In genomic region chr7:113651696-113652095, GRCm38 (mm10) we compare ENCODE assay signal across 14 mouse cellular contexts.
"Had no signal": no experiment of that assay in that cellular context is flagged by ENCODE, and none has a peak within 500 bp of the region (broad histone marks: within the 10 kb centered on the region; RNA-seq: fewer than 3 reads in every experiment).

No protein-coding gene starts in this region.

- H3K4me1 ChIP-seq: limb, embryonic 13.5 days; midbrain, embryonic 10.5 days; neural tube, embryonic 15.5 days had no signal

- H3K4me2 ChIP-seq: limb, embryonic 13.5 days; neural tube, embryonic 15.5 days had no signal

- ATAC-seq: lung, postnatal 0 days had no signal

- H3K27me3 ChIP-seq: limb, embryonic 13.5 days; neural tube, embryonic 15.5 days had no signal

- H3K9ac ChIP-seq: limb, embryonic 13.5 days; liver, embryonic 14.5 days; neural tube, embryonic 15.5 days had no signal

- H3K4me3 ChIP-seq: limb, embryonic 13.5 days; midbrain, embryonic 10.5 days; myocyte; neural tube, embryonic 15.5 days had no signal

- H3K9me3 ChIP-seq: limb, embryonic 13.5 days; midbrain, embryonic 10.5 days; neural tube, embryonic 15.5 days had no signal

- H3K27ac ChIP-seq: limb, embryonic 13.5 days; liver, embryonic 14.5 days; midbrain, embryonic 10.5 days; neural tube, embryonic 15.5 days had no signal

- DNase-seq: kidney, postnatal 14 days; left cerebral cortex, postnatal 4 days; lung, adult 18-20 months; lung, postnatal 4 days; midbrain, embryonic 14.5 days; right cerebral cortex, adult 18-20 months; right cerebral cortex, postnatal 25 days; thymus, postnatal 36 days had no signal

- H3K36me3 ChIP-seq: limb, embryonic 13.5 days; midbrain, embryonic 10.5 days; neural tube, embryonic 15.5 days had no signal
